In the genomic region with DNA sequence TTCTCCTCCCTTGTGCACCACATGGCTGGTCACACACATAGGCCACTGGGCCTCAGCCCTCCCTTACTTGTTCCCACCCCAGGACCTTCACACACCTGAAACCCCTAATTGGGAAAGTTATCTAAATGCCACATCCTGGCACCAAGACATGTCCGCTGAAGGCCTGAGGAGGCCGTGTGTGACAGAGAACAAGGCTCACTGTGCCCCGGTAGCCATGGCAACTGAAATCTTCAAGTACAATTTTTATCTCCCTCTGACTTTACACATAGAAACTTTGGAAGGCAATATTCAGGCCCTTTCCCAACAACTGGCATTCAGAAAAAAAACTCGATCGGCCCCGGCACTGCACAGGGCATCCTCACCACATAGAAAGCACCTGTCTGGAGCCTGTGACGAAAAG, we compare ENCODE assay signal across 16 mouse cellular contexts.
DNase-seq lines count a peak whose midpoint lies in the region; ATAC-seq and TF ChIP-seq lines count a peak whose summit lies in the region.
"Had no signal": no experiment of that assay in that cellular context is flagged by ENCODE, and none has a peak within 500 bp of the region (broad histone marks: within the 10 kb centered on the region; RNA-seq: fewer than 3 reads in every experiment).

No protein-coding gene starts in this region.

- DNase-seq in testis, postnatal 10 days (ENCODE audit: low spot score): no peak
- DNase-seq in limb, embryonic 10.5 days (ENCODE audit: low spot score): no peak
- DNase-seq in cerebellum, postnatal 36 days: no peak
- DNase-seq in adrenal gland, postnatal 10 days: no peak
- DNase-seq: cerebellum, adult 11 months; heart, adult 18-20 months; kidney, adult 2 months; kidney, postnatal 4 days; layer of hippocampus, postnatal 36 days; right cerebral cortex, postnatal 14 days; thymus, adult 18-20 months had no signal

- WGBS in hindbrain, embryonic 13.5 days: 72% methylated on average over 7 of the region's 7 CpGs
- 80% methylated on average over 7 of the region's 7 CpGs for WGBS in hindbrain, embryonic 12.5 days
- 88% methylated on average over 7 of the region's 7 CpGs for WGBS in limb, embryonic 10.5 days

- H3K4me2 ChIP-seq in hindbrain, embryonic 13.5 days: no peak overlapping the region
- H3K4me2 ChIP-seq in hindbrain, embryonic 12.5 days (replicated peaks): no peak overlapping the region
- H3K4me2 ChIP-seq: limb, embryonic 13.5 days had no signal

- H3K4me3 ChIP-seq in hindbrain, embryonic 13.5 days: no peak overlapping the region
- H3K4me3 ChIP-seq in hindbrain, embryonic 12.5 days: no peak overlapping the region
- no peak overlapping the region for H3K4me3 ChIP-seq in testis, adult 2 months (ENCODE audit: control insufficient read depth, low read depth, low read length)
- H3K4me3 ChIP-seq in limb, embryonic 10.5 days: no peak overlapping the region
- H3K4me3 ChIP-seq: limb, embryonic 13.5 days had no signal

- no peaks in the 10 kb centered on the region for H3K36me3 ChIP-seq in hindbrain, embryonic 13.5 days
- H3K36me3 ChIP-seq in hindbrain, embryonic 12.5 days: no peaks in the 10 kb centered on the region
- H3K36me3 ChIP-seq in testis, adult 2 months (ENCODE audit: control insufficient read depth, insufficient read depth, low read length): no peaks in the 10 kb centered on the region
- H3K36me3 ChIP-seq in limb, embryonic 10.5 days: no peaks in the 10 kb centered on the region
- H3K36me3 ChIP-seq: limb, embryonic 13.5 days had no signal

- peaks cover 52% of the 10 kb centered on the region for H3K4me1 ChIP-seq in hindbrain, embryonic 13.5 days (replicated peaks)
- peaks cover 34% of the 10 kb centered on the region for H3K4me1 ChIP-seq in hindbrain, embryonic 12.5 days
- peaks cover 12% of the 10 kb centered on the region for H3K4me1 ChIP-seq in testis, adult 2 months (ENCODE audit: control insufficient read depth, insufficient read depth, low read length)
- H3K4me1 ChIP-seq in limb, embryonic 10.5 days: peaks cover 48% of the 10 kb centered on the region

- no peaks in the 10 kb centered on the region for H3K27me3 ChIP-seq in hindbrain, embryonic 13.5 days
- H3K27me3 ChIP-seq in hindbrain, embryonic 12.5 days: no peaks in the 10 kb centered on the region
- no peaks in the 10 kb centered on the region for H3K27me3 ChIP-seq in testis, adult 2 months (ENCODE audit: control insufficient read depth, insufficient read depth, low read length)
- H3K27me3 ChIP-seq in limb, embryonic 10.5 days (ENCODE audit: low read depth, poor library complexity, severe bottlenecking): no peaks in the 10 kb centered on the region
- H3K27me3 ChIP-seq: limb, embryonic 13.5 days had no signal

- no peak overlapping the region for H3K27ac ChIP-seq in hindbrain, embryonic 13.5 days
- no peak overlapping the region for H3K27ac ChIP-seq in hindbrain, embryonic 12.5 days
- 0 out of 2 replicates have a peak overlapping the region, but pooled peaks have one; percentile 12 for H3K27ac ChIP-seq in testis, adult 2 months (ENCODE audit: control insufficient read depth, insufficient read depth, low read depth, low read length)
- peak overlapping the region; percentile 54; the same call in 1 of the 2 replicates for H3K27ac ChIP-seq in limb, embryonic 10.5 days

- H3K9ac ChIP-seq in hindbrain, embryonic 13.5 days: peak overlapping the region; percentile 13; the same call in 1 of the 2 replicates
- no peak overlapping the region for H3K9ac ChIP-seq in hindbrain, embryonic 12.5 days

- H3K9me3 ChIP-seq in hindbrain, embryonic 13.5 days: no peaks in the 10 kb centered on the region
- H3K9me3 ChIP-seq in hindbrain, embryonic 12.5 days (replicated peaks): no peaks in the 10 kb centered on the region
- no peaks in the 10 kb centered on the region for H3K9me3 ChIP-seq in limb, embryonic 10.5 days (replicated peaks)
- H3K9me3 ChIP-seq: limb, embryonic 13.5 days had no signal

- ATAC-seq in hindbrain, embryonic 13.5 days (ENCODE audit: low FRiP score): no peak
- ATAC-seq in hindbrain, embryonic 12.5 days (ENCODE audit: low FRiP score): no peak
- ATAC-seq: lung, postnatal 0 days had no signal

- no peak for TF ChIP-seq CTCF in testis, adult 2 months (IDR thresholded peaks at IDR 0.05; ENCODE audit: control insufficient read depth, insufficient read depth, insufficient replicate concordance, low read depth, low read length)

- TF ChIP-seq POLR2A in testis, adult 2 months (IDR thresholded peaks at IDR 0.05; ENCODE audit: control insufficient read depth, low read depth, low read length): no peak

Comparison
In these comparisons a context has a peak if more than half of its experiments do, and no peak if none do; other contexts are left out.
1. H3K27ac ChIP-seq: peak in testis, adult 2 months (single experiment) and limb, embryonic 10.5 days (single experiment); none in hindbrain, embryonic 13.5 days (single experiment) and hindbrain, embryonic 12.5 days (single experiment).